Mouse (Mus musculus) cortical plate, adult 2 months (tissue): ENCODE data around the gene Snx29. TPM values are rescaled to one million over a fixed set of nuclear protein-coding genes. Genes with fewer than 3 reads are reported as not detected.

Source experiments
- H3K27ac ChIP-seq: fragments of 200-500 bp; 2 replicates; pipeline ENCODE4 v1.5.1; 2012; ENCODE audit warnings: low read length, control low read depth, inconsistent platforms; ENCODE audit not compliant: insufficient read depth
- H3K4me1 ChIP-seq: fragments of 200-500 bp; 2 replicates; pipeline ENCODE4 v1.6.1; 2011; ENCODE audit warnings: low read length; ENCODE audit not compliant: control insufficient read depth, insufficient read depth
- H3K4me3 ChIP-seq: fragments of 200-500 bp; 2 replicates; pipeline ENCODE4 v1.5.1; 2011; ENCODE audit warnings: mild to moderate bottlenecking, low read length, control low read depth; ENCODE audit not compliant: insufficient read depth
- CTCF ChIP-seq: fragments of 200-500 bp; IDR thresholded peaks from 2 replicates; pipeline ENCODE4 v1.5.1; 2011; ENCODE audit warnings: mild to moderate bottlenecking, control low read depth, low read length; ENCODE audit not compliant: insufficient read depth; ENCODE audit errors: extremely low read depth
- POLR2A ChIP-seq: fragments of 200-500 bp; IDR thresholded peaks from 2 replicates; pipeline ENCODE4 v1.6.1; 2011; ENCODE audit warnings: mild to moderate bottlenecking, low read length, control low read depth; ENCODE audit not compliant: insufficient read depth; ENCODE audit errors: extremely low read depth
- polyA plus RNA-seq: library from polyadenylated mRNA; depleted of rRNA; stranded (reverse); fragments of >200 nt; gene quantifications from 2 replicates; pipeline ENCODE4 v1.2.3, GENCODE M21; 2012

Gene Snx29
- polyA plus RNA-seq, 1 experiment: 7.2 TPM

- no peak overlapping the region for H3K27ac ChIP-seq
- TF ChIP-seq CTCF: no peak
- no peak for TF ChIP-seq POLR2A
- H3K4me3 ChIP-seq: no peak overlapping the region
- 0 out of 2 replicates have a peak, but pooled peaks cover 2% of the 10 kb centered on the region for H3K4me1 ChIP-seq
Observed at GRCm38 (mm10) chr16:11475137-11475943, 152.6 kb downstream of the Snx29 start.

- Histone ChIP-seq H3K4me1 (0 out of 2 replicates have a peak, but pooled peaks cover 2% of the 10 kb centered on the region), H3K4me3 (no peak overlapping the region), H3K27ac (no peak overlapping the region)
- TF ChIP-seq CTCF: no peak
- TF ChIP-seq POLR2A: no peak
Observed at GRCm38 (mm10) chr16:11476314-11476713, 153.6 kb downstream of the Snx29 start.

GRCm38 (mm10) chr16:11476968-11477367 lies 154.3 kb downstream of the Snx29 start:
- TF ChIP-seq CTCF: no peak
- no peak for TF ChIP-seq POLR2A
- no peak overlapping the region for H3K4me3 ChIP-seq

GRCm38 (mm10) chr16:11477591-11477990 lies 154.9 kb downstream of the Snx29 start:
- Histone ChIP-seq H3K4me1 (0 out of 2 replicates have a peak, but pooled peaks cover 2% of the 10 kb centered on the region), H3K27ac (no peak overlapping the region), H3K4me3 (no peak overlapping the region)
- TF ChIP-seq CTCF (no peak), POLR2A (no peak)

More at GRCm38 (mm10) chr16:11476968-11477367, 154.3 kb downstream of the Snx29 start:
- Histone ChIP-seq H3K4me1 (0 out of 2 replicates have a peak, but pooled peaks cover 2% of the 10 kb centered on the region), H3K27ac (no peak overlapping the region)

GRCm38 (mm10) chr16:11479605-11480004 lies 156.9 kb downstream of the Snx29 start:
- no peak for TF ChIP-seq CTCF
- TF ChIP-seq POLR2A: no peak
- Histone ChIP-seq H3K4me3 (no peak overlapping the region), H3K4me1 (no peaks in the 10 kb centered on the region), H3K27ac (no peak overlapping the region)

- Histone ChIP-seq H3K4me3 (no peak overlapping the region), H3K27ac (no peak overlapping the region), H3K4me1 (no peaks in the 10 kb centered on the region)
- TF ChIP-seq CTCF: no peak
- no peak for TF ChIP-seq POLR2A
Observed at GRCm38 (mm10) chr16:11482189-11482588, 159.5 kb downstream of the Snx29 start.

GRCm38 (mm10) chr16:11494895-11495294 lies 172.2 kb downstream of the Snx29 start:
- H3K27ac ChIP-seq: no peak overlapping the region
- H3K4me3 ChIP-seq: no peak overlapping the region
- H3K4me1 ChIP-seq: no peaks in the 10 kb centered on the region
- no peak for TF ChIP-seq POLR2A

GRCm38 (mm10) chr16:11495923-11496616 lies 173.4 kb downstream of the Snx29 start:
- no peak for TF ChIP-seq POLR2A
- no peak for TF ChIP-seq CTCF
- no peak overlapping the region for H3K27ac ChIP-seq
- H3K4me1 ChIP-seq: 0 out of 2 replicates have a peak, but pooled peaks cover under 1% of the 10 kb centered on the region
- H3K4me3 ChIP-seq: no peak overlapping the region

- H3K27ac ChIP-seq: no peak overlapping the region
- peaks cover 3% of the 10 kb centered on the region; the same call in 1 of the 2 replicates for H3K4me1 ChIP-seq
- H3K4me3 ChIP-seq: no peak overlapping the region
- TF ChIP-seq POLR2A (no peak), CTCF (no peak)
Observed at GRCm38 (mm10) chr16:11496721-11497120, 174.0 kb downstream of the Snx29 start.
